In genomic region chr6:147510516-147510915, GRCm38 (mm10) we compare ENCODE assay signal across 23 mouse cellular contexts. TPM values are rescaled to one million over a fixed set of nuclear protein-coding genes. Genes with fewer than 3 reads are reported as not detected.
A peak's percentile ranks its signal among the peaks of the same experiment; 100 is the strongest.
DNase-seq lines count a peak whose midpoint lies in the region; ATAC-seq and TF ChIP-seq lines count a peak whose summit lies in the region.
"Had no signal": no experiment of that assay in that cellular context is flagged by ENCODE, and none has a peak within 500 bp of the region (broad histone marks: within the 10 kb centered on the region; RNA-seq: fewer than 3 reads in every experiment).

No protein-coding gene starts in this region.

- H3K9ac ChIP-seq in heart, embryonic 12.5 days = no peak overlapping the region
- H3K9ac ChIP-seq in intestine, postnatal 0 days (ENCODE audit: low read depth, low read length) = no peak overlapping the region
- H3K9ac ChIP-seq: embryonic facial prominence, embryonic 12.5 days; forebrain, embryonic 13.5 days; forebrain, embryonic 15.5 days had no signal

- ATAC-seq in heart, embryonic 12.5 days (ENCODE audit: insufficient number of reproducible peaks, low FRiP score) = no peak
- peak; percentile 63; the same call in 1 of the 2 replicates for ATAC-seq in intestine, postnatal 0 days
- no peak for ATAC-seq in granulocyte monocyte progenitor cell, adult 5-6 weeks (replicated peaks; ENCODE audit: poor library complexity, severe bottlenecking)
- ATAC-seq: activated CD4-positive, CD25-positive, alpha-beta regulatory T cell, adult 4 months; CD4-positive, CD25-positive, alpha-beta regulatory T cell, adult 4 months; forebrain, embryonic 13.5 days; forebrain, embryonic 15.5 days; Patski had no signal

- no peak overlapping the region for H3K27ac ChIP-seq in heart, embryonic 12.5 days (ENCODE audit: poor library complexity, severe bottlenecking)
- H3K27ac ChIP-seq in intestine, postnatal 0 days (ENCODE audit: low read depth, low read length) = no peak overlapping the region
- H3K27ac ChIP-seq: embryonic facial prominence, embryonic 10.5 days; embryonic facial prominence, embryonic 12.5 days; forebrain, embryonic 13.5 days; forebrain, embryonic 15.5 days had no signal

- peak; percentile 22 for DNase-seq in heart, adult 11 months
- no peak for DNase-seq in ovary, postnatal 10 days (ENCODE audit: low spot score)
- DNase-seq: adrenal gland, adult 8-10 months; adrenal gland, postnatal 14 days; adrenal gland, postnatal 36 days; B cell, adult 2 months; cerebellum, adult 11-12 months; cerebellum, adult 2 months; cerebellum, adult 9-10 months; cerebellum, postnatal 10 days; cerebellum, postnatal 25 days had no signal

- H3K4me1 ChIP-seq in heart, embryonic 12.5 days (replicated peaks) = peaks cover 17% of the 10 kb centered on the region
- no peaks in the 10 kb centered on the region for H3K4me1 ChIP-seq in intestine, postnatal 0 days (replicated peaks; ENCODE audit: control insufficient read depth, insufficient read depth, low read length)
- H3K4me1 ChIP-seq: embryonic facial prominence, embryonic 10.5 days; embryonic facial prominence, embryonic 12.5 days; forebrain, embryonic 13.5 days; forebrain, embryonic 15.5 days had no signal

- no peak for TF ChIP-seq CTCF in intestine, postnatal 0 days (IDR thresholded peaks at IDR 0.05; ENCODE audit: low read depth)

- no peak overlapping the region for H3K4me2 ChIP-seq in heart, embryonic 12.5 days
- H3K4me2 ChIP-seq in intestine, postnatal 0 days (replicated peaks; ENCODE audit: low read depth) = no peak overlapping the region
- H3K4me2 ChIP-seq: embryonic facial prominence, embryonic 12.5 days; forebrain, embryonic 13.5 days; forebrain, embryonic 15.5 days had no signal

- H3K9me3 ChIP-seq in heart, embryonic 12.5 days (replicated peaks) = peaks cover 7% of the 10 kb centered on the region; the same call in 1 of the 2 replicates
- no peaks in the 10 kb centered on the region for H3K9me3 ChIP-seq in intestine, postnatal 0 days (ENCODE audit: control insufficient read depth)
- H3K9me3 ChIP-seq: embryonic facial prominence, embryonic 10.5 days; embryonic facial prominence, embryonic 12.5 days; forebrain, embryonic 13.5 days; forebrain, embryonic 15.5 days; G1E had no signal

- H3K36me3 ChIP-seq in heart, embryonic 12.5 days = peaks cover 12% of the 10 kb centered on the region
- H3K36me3 ChIP-seq in intestine, postnatal 0 days (ENCODE audit: control insufficient read depth, insufficient read depth) = peaks cover 5% of the 10 kb centered on the region; the same call in 1 of the 2 replicates
- H3K36me3 ChIP-seq: embryonic facial prominence, embryonic 12.5 days; forebrain, embryonic 15.5 days had no signal

- no peaks in the 10 kb centered on the region for H3K27me3 ChIP-seq in heart, embryonic 12.5 days (replicated peaks)
- H3K27me3 ChIP-seq in intestine, postnatal 0 days (replicated peaks; ENCODE audit: control insufficient read depth, insufficient read depth, low read length) = no peaks in the 10 kb centered on the region
- H3K27me3 ChIP-seq: CH12.LX; embryonic facial prominence, embryonic 12.5 days; forebrain, embryonic 13.5 days; forebrain, embryonic 15.5 days; Patski had no signal

- 90% methylated on average over 2 of the region's 2 CpGs for WGBS in heart, embryonic 12.5 days
- 59% methylated on average over 2 of the region's 2 CpGs for whole genome bisulfite sequencing in intestine, postnatal 0 days

- H3K4me3 ChIP-seq in heart, embryonic 12.5 days = no peak overlapping the region
- H3K4me3 ChIP-seq in intestine, postnatal 0 days (ENCODE audit: low read depth, low read length) = no peak overlapping the region
- H3K4me3 ChIP-seq: embryonic facial prominence, embryonic 10.5 days; embryonic facial prominence, embryonic 12.5 days; forebrain, embryonic 13.5 days; forebrain, embryonic 15.5 days had no signal

RNA-seq across cellular contexts. Expression of gene Ccdc91, which starts 34.9 kb away (rescaled TPM):
- 24.5 and 25.1 TPM in 2 replicates for polyA plus RNA-seq in heart, embryonic 12.5 days (2016; fragmentation: Nextera tagmentation; extraction: Ambion mirVana)
- polyA plus RNA-seq in intestine, postnatal 0 days (2015; fragmentation: Nextera tagmentation; extraction: Ambion mirVana) = 18.8 and 19.0 TPM in 2 replicates
- 7.5 and 8.8 TPM in 2 replicates for total RNA-seq in granulocyte monocyte progenitor cell, adult 5-6 weeks (2014; fragmentation: Nextera tagmentation)
- total RNA-seq in granulocyte monocyte progenitor cell, adult 5-6 weeks (2017) = 25.4 and 27.8 TPM in 2 replicates
